In genomic region chr7:92950775-92951174, GRCm38 (mm10) we compare ENCODE assay signal across 13 mouse cellular contexts.
DNase-seq lines count a peak whose midpoint lies in the region; ATAC-seq and TF ChIP-seq lines count a peak whose summit lies in the region.
"Had no signal": no experiment of that assay in that cellular context is flagged by ENCODE, and none has a peak within 500 bp of the region (broad histone marks: within the 10 kb centered on the region; RNA-seq: fewer than 3 reads in every experiment).

No protein-coding gene starts in this region.

- H3K9ac ChIP-seq in kidney, embryonic 14.5 days (ENCODE audit: low read depth, low read length), result no peak overlapping the region
- H3K9ac ChIP-seq in lung, postnatal 0 days (replicated peaks; ENCODE audit: low read depth), result no peak overlapping the region
- H3K9ac ChIP-seq: hindbrain, embryonic 15.5 days; midbrain, embryonic 12.5 days; neural tube, embryonic 13.5 days had no signal

- peak; percentile 51 for DNase-seq in kidney, adult 2 months
- peak; percentile 28 for DNase-seq in adrenal gland, postnatal 14 days
- DNase-seq in heart, postnatal 10 days, result peak; percentile 26 to 35
- peak; percentile 74 for DNase-seq in lung, postnatal 0 days (ENCODE audit: low spot score)
- DNase-seq in gastrocnemius, adult 18-20 months (ENCODE audit: low spot score), result no peak
- DNase-seq in left cerebral cortex, adult 18-20 months (ENCODE audit: low spot score in 2 of 2), result no peak
- DNase-seq: gastrocnemius, postnatal 10 days; right cerebral cortex, adult 18-20 months had no signal

- no peaks in the 10 kb centered on the region for H3K36me3 ChIP-seq in kidney, adult 2 months (ENCODE audit: control insufficient read depth, insufficient read depth, low read length)
- H3K36me3 ChIP-seq in kidney, embryonic 14.5 days (ENCODE audit: control insufficient read depth, insufficient read depth, low read length), result no peaks in the 10 kb centered on the region
- no peaks in the 10 kb centered on the region for H3K36me3 ChIP-seq in lung, postnatal 0 days (ENCODE audit: insufficient read depth, low read length)
- H3K36me3 ChIP-seq: hindbrain, embryonic 15.5 days; midbrain, embryonic 12.5 days; neural tube, embryonic 13.5 days had no signal

- H3K27ac ChIP-seq in kidney, adult 2 months (ENCODE audit: insufficient read depth, low read depth, low read length), result no peak overlapping the region
- no peak overlapping the region for H3K27ac ChIP-seq in kidney, embryonic 14.5 days (ENCODE audit: low read depth, low read length)
- no peak overlapping the region for H3K27ac ChIP-seq in lung, postnatal 0 days (ENCODE audit: low read length)
- H3K27ac ChIP-seq: hindbrain, embryonic 15.5 days; midbrain, embryonic 12.5 days; neural tube, embryonic 13.5 days had no signal

- no peak overlapping the region for H3K4me2 ChIP-seq in kidney, embryonic 14.5 days (replicated peaks; ENCODE audit: low read depth, low read length)
- no peak overlapping the region for H3K4me2 ChIP-seq in lung, postnatal 0 days (replicated peaks; ENCODE audit: low read depth, low read length)
- H3K4me2 ChIP-seq: hindbrain, embryonic 15.5 days; midbrain, embryonic 12.5 days; neural tube, embryonic 13.5 days had no signal

- H3K9me3 ChIP-seq in kidney, embryonic 14.5 days (ENCODE audit: control insufficient read depth, low read length), result no peaks in the 10 kb centered on the region
- H3K9me3 ChIP-seq in lung, postnatal 0 days (ENCODE audit: low read length), result no peaks in the 10 kb centered on the region
- H3K9me3 ChIP-seq: hindbrain, embryonic 15.5 days; midbrain, embryonic 12.5 days; neural tube, embryonic 13.5 days had no signal

- no peak for TF ChIP-seq POLR2A in kidney, adult 2 months (IDR thresholded peaks at IDR 0.05; ENCODE audit: low read depth, low read length)

- no peak for ATAC-seq in kidney, embryonic 14.5 days (ENCODE audit: low FRiP score, low TSS enrichment)
- ATAC-seq in lung, postnatal 0 days, result peak; percentile 90

- H3K4me1 ChIP-seq in kidney, adult 2 months (ENCODE audit: control insufficient read depth, insufficient read depth, low read length), result no peaks in the 10 kb centered on the region
- no peaks in the 10 kb centered on the region for H3K4me1 ChIP-seq in kidney, embryonic 14.5 days (ENCODE audit: control insufficient read depth, insufficient read depth, low read length)
- no peaks in the 10 kb centered on the region for H3K4me1 ChIP-seq in lung, postnatal 0 days (ENCODE audit: insufficient read depth, low read depth, low read length)
- H3K4me1 ChIP-seq: hindbrain, embryonic 15.5 days; midbrain, embryonic 12.5 days; neural tube, embryonic 13.5 days had no signal

- peak; percentile 91 for TF ChIP-seq EP300 in lung, postnatal 0 days (IDR thresholded peaks at IDR 0.05)

- H3K27me3 ChIP-seq in kidney, adult 2 months (replicated peaks; ENCODE audit: control insufficient read depth, insufficient read depth, low read length), result no peaks in the 10 kb centered on the region
- H3K27me3 ChIP-seq in kidney, embryonic 14.5 days (ENCODE audit: control insufficient read depth, insufficient read depth, low read length), result no peaks in the 10 kb centered on the region
- no peaks in the 10 kb centered on the region for H3K27me3 ChIP-seq in lung, postnatal 0 days (replicated peaks; ENCODE audit: insufficient read depth, low read length)
- H3K27me3 ChIP-seq: hindbrain, embryonic 15.5 days; midbrain, embryonic 12.5 days; neural tube, embryonic 13.5 days had no signal

- WGBS in kidney, adult 2 months, result 65% methylated on average over 3 of the region's 3 CpGs
- 70% methylated on average over 3 of the region's 3 CpGs for WGBS in kidney, embryonic 14.5 days
- 58% methylated on average over 3 of the region's 3 CpGs for WGBS in lung, postnatal 0 days

- intact Hi-C loops in heart, postnatal 10 days (cut with DNase I), result no loop called here

- H3K4me3 ChIP-seq in kidney, adult 2 months (ENCODE audit: insufficient read depth, low read depth, low read length), result no peak overlapping the region
- no peak overlapping the region for H3K4me3 ChIP-seq in kidney, embryonic 14.5 days (ENCODE audit: low read length)
- H3K4me3 ChIP-seq in lung, postnatal 0 days (ENCODE audit: low read depth, low read length), result no peak overlapping the region
- H3K4me3 ChIP-seq: erythroblast, embryonic 14.5 days; hindbrain, embryonic 15.5 days; midbrain, embryonic 12.5 days; neural tube, embryonic 13.5 days had no signal

- TF ChIP-seq CTCF in kidney, adult 2 months (conservative IDR thresholded peaks at IDR 0.05; ENCODE audit: insufficient read depth, insufficient read length, low read depth, low read length), result no peak
- TF ChIP-seq CTCF in lung, postnatal 0 days (IDR thresholded peaks at IDR 0.05), result no peak

Comparison
In these comparisons a context has a peak if more than half of its experiments do, and no peak if none do; other contexts are left out.
1. DNase-seq: peak in kidney, adult 2 months (single experiment), adrenal gland, postnatal 14 days (single experiment), heart, postnatal 10 days (2 of 2) and lung, postnatal 0 days (single experiment); none in gastrocnemius, adult 18-20 months (single experiment) and left cerebral cortex, adult 18-20 months (0 of 2).